Comparison of ENCODE assay signal across 25 mouse cellular contexts in the genomic region with DNA sequence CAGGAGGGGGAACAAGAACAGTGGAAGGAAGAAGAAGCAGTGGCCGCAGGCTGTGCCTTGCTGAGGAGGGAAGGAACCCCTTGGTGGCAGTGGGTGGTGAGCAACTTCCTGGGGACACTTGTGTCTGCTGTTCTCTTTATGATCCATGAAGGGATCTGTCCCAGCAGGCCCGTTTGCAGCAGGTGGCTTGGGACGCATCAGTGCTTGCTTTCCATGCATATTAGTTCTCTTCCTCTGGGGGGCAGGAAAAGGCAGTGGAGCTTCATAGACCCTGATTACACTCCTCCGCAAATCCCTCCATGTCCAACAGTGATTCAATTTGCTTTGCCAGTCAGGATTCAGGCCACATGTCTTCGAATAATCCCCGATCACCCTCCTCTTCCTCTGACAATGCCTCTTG.
DNase-seq lines count a peak whose midpoint lies in the region; ATAC-seq and TF ChIP-seq lines count a peak whose summit lies in the region.
"Had no signal": no experiment of that assay in that cellular context is flagged by ENCODE, and none has a peak within 500 bp of the region (broad histone marks: within the 10 kb centered on the region; RNA-seq: fewer than 3 reads in every experiment).

No protein-coding gene starts in this region.

- WGBS in kidney, embryonic 14.5 days = 56% methylated on average over 6 of the region's 6 CpGs
- 43% methylated on average over 6 of the region's 6 CpGs for WGBS in midbrain, postnatal 0 days
- 40% methylated on average over 6 of the region's 6 CpGs for WGBS in midbrain, embryonic 15.5 days
- 52% methylated on average over 6 of the region's 6 CpGs for WGBS in neural tube, embryonic 15.5 days

- H3K36me3 ChIP-seq in kidney, embryonic 14.5 days (ENCODE audit: control insufficient read depth, insufficient read depth, low read length) = no peaks in the 10 kb centered on the region
- no peaks in the 10 kb centered on the region for H3K36me3 ChIP-seq in midbrain, postnatal 0 days (ENCODE audit: insufficient read depth, low read length)
- no peaks in the 10 kb centered on the region for H3K36me3 ChIP-seq in midbrain, embryonic 15.5 days (replicated peaks)
- no peaks in the 10 kb centered on the region for H3K36me3 ChIP-seq in neural tube, embryonic 15.5 days
- H3K36me3 ChIP-seq: embryonic facial prominence, embryonic 13.5 days; forebrain, embryonic 10.5 days; forebrain, embryonic 15.5 days; G1E; heart, embryonic 13.5 days; liver, embryonic 12.5 days had no signal

- H3K27ac ChIP-seq in kidney, embryonic 14.5 days (ENCODE audit: low read depth, low read length) = no peak overlapping the region
- H3K27ac ChIP-seq in midbrain, postnatal 0 days (ENCODE audit: low read depth, low read length) = no peak overlapping the region
- no peak overlapping the region for H3K27ac ChIP-seq in midbrain, embryonic 15.5 days
- H3K27ac ChIP-seq in neural tube, embryonic 15.5 days (replicated peaks) = no peak overlapping the region
- H3K27ac ChIP-seq: embryonic facial prominence, embryonic 13.5 days; forebrain, embryonic 10.5 days; forebrain, embryonic 15.5 days; heart, embryonic 13.5 days; liver, embryonic 12.5 days had no signal

- no peak overlapping the region for H3K4me3 ChIP-seq in kidney, embryonic 14.5 days (ENCODE audit: low read length)
- no peak overlapping the region for H3K4me3 ChIP-seq in midbrain, postnatal 0 days (ENCODE audit: low read depth, low read length)
- no peak overlapping the region for H3K4me3 ChIP-seq in midbrain, embryonic 15.5 days
- no peak overlapping the region for H3K4me3 ChIP-seq in neural tube, embryonic 15.5 days (replicated peaks)
- H3K4me3 ChIP-seq: embryonic facial prominence, embryonic 13.5 days; forebrain, embryonic 10.5 days; forebrain, embryonic 15.5 days; heart, embryonic 13.5 days; liver, embryonic 12.5 days; myocyte had no signal

- H3K4me2 ChIP-seq in kidney, embryonic 14.5 days (replicated peaks; ENCODE audit: low read depth, low read length) = no peak overlapping the region
- no peak overlapping the region for H3K4me2 ChIP-seq in midbrain, postnatal 0 days (ENCODE audit: low read depth, low read length, poor library complexity, severe bottlenecking)
- no peak overlapping the region for H3K4me2 ChIP-seq in midbrain, embryonic 15.5 days
- no peak overlapping the region for H3K4me2 ChIP-seq in neural tube, embryonic 15.5 days
- H3K4me2 ChIP-seq: embryonic facial prominence, embryonic 13.5 days; forebrain, embryonic 15.5 days; heart, embryonic 13.5 days; liver, embryonic 12.5 days had no signal

- no peak for DNase-seq in frontal cortex, postnatal 10 days (ENCODE audit: low spot score in 2 of 2)
- DNase-seq in kidney, postnatal 4 days = peak; percentile 3 to 8
- DNase-seq in midbrain, postnatal 0 days (ENCODE audit: low spot score) = peak; percentile 31
- DNase-seq: adrenal gland, adult 8-10 months; cerebellum, adult 11-12 months; cerebellum, adult 9-11 months; heart, postnatal 10 days; kidney, postnatal 10 days; liver, postnatal 0 days; lung, postnatal 36 days; spleen, adult 18-20 months; thymus, postnatal 14 days had no signal

- H3K9ac ChIP-seq in kidney, embryonic 14.5 days (ENCODE audit: low read depth, low read length) = no peak overlapping the region
- H3K9ac ChIP-seq in midbrain, postnatal 0 days (replicated peaks; ENCODE audit: low read length, poor library complexity, severe bottlenecking) = no peak overlapping the region
- no peak overlapping the region for H3K9ac ChIP-seq in midbrain, embryonic 15.5 days
- no peak overlapping the region for H3K9ac ChIP-seq in neural tube, embryonic 15.5 days (replicated peaks)
- H3K9ac ChIP-seq: embryonic facial prominence, embryonic 13.5 days; forebrain, embryonic 15.5 days; heart, embryonic 13.5 days; liver, embryonic 12.5 days; liver, postnatal 0 days had no signal

- TF ChIP-seq CTCF in midbrain, postnatal 0 days (IDR thresholded peaks at IDR 0.05) = no peak; the same call in 1 of the 2 replicates

- H3K4me1 ChIP-seq in kidney, embryonic 14.5 days (ENCODE audit: control insufficient read depth, insufficient read depth, low read length) = no peaks in the 10 kb centered on the region
- H3K4me1 ChIP-seq in midbrain, postnatal 0 days (ENCODE audit: insufficient read depth, low read length) = no peaks in the 10 kb centered on the region
- H3K4me1 ChIP-seq in midbrain, embryonic 15.5 days = no peaks in the 10 kb centered on the region
- 0 out of 2 replicates have a peak, but pooled peaks cover 4% of the 10 kb centered on the region for H3K4me1 ChIP-seq in neural tube, embryonic 15.5 days
- H3K4me1 ChIP-seq: embryonic facial prominence, embryonic 13.5 days; forebrain, embryonic 10.5 days; forebrain, embryonic 15.5 days; heart, embryonic 13.5 days; liver, embryonic 12.5 days had no signal

- peak; percentile 35 for ATAC-seq in frontal cortex, adult (ENCODE audit: low TSS enrichment)
- ATAC-seq in kidney, embryonic 14.5 days (ENCODE audit: low FRiP score, low TSS enrichment) = no peak
- ATAC-seq in midbrain, postnatal 0 days (ENCODE audit: low FRiP score) = no peak
- ATAC-seq in midbrain, embryonic 15.5 days (replicated peaks) = no peak
- ATAC-seq in neural tube, embryonic 15.5 days (ENCODE audit: low FRiP score) = peak; percentile 65
- ATAC-seq: forebrain, embryonic 15.5 days; intestine, postnatal 0 days; liver, embryonic 12.5 days; liver, postnatal 0 days; midbrain, embryonic 16.5 days had no signal

- no peaks in the 10 kb centered on the region for H3K9me3 ChIP-seq in kidney, embryonic 14.5 days (ENCODE audit: control insufficient read depth, low read length)
- no peaks in the 10 kb centered on the region for H3K9me3 ChIP-seq in midbrain, postnatal 0 days (ENCODE audit: low read length)
- no peaks in the 10 kb centered on the region for H3K9me3 ChIP-seq in midbrain, embryonic 15.5 days
- no peaks in the 10 kb centered on the region for H3K9me3 ChIP-seq in neural tube, embryonic 15.5 days (replicated peaks)
- H3K9me3 ChIP-seq: embryonic facial prominence, embryonic 13.5 days; forebrain, embryonic 10.5 days; forebrain, embryonic 15.5 days; G1E; heart, embryonic 13.5 days; liver, embryonic 12.5 days had no signal

- H3K27me3 ChIP-seq in kidney, embryonic 14.5 days (ENCODE audit: control insufficient read depth, insufficient read depth, low read length) = no peaks in the 10 kb centered on the region
- H3K27me3 ChIP-seq in midbrain, postnatal 0 days (ENCODE audit: insufficient read depth, low read length) = no peaks in the 10 kb centered on the region
- no peaks in the 10 kb centered on the region for H3K27me3 ChIP-seq in midbrain, embryonic 15.5 days (replicated peaks)
- H3K27me3 ChIP-seq in neural tube, embryonic 15.5 days (replicated peaks) = no peaks in the 10 kb centered on the region
- H3K27me3 ChIP-seq: embryonic facial prominence, embryonic 13.5 days; forebrain, embryonic 15.5 days; heart, embryonic 13.5 days; liver, embryonic 12.5 days had no signal

Comparison
In these comparisons a context has a peak if more than half of its experiments do, and no peak if none do; other contexts are left out.
1. ATAC-seq: peak in frontal cortex, adult (single experiment) and neural tube, embryonic 15.5 days (single experiment); none in kidney, embryonic 14.5 days (single experiment), midbrain, postnatal 0 days (single experiment) and midbrain, embryonic 15.5 days (single experiment).
2. DNase-seq: peak in kidney, postnatal 4 days (2 of 2) and midbrain, postnatal 0 days (single experiment); none in frontal cortex, postnatal 10 days (0 of 2).